Mouse (Mus musculus) E14TG2a.4 (cell line): Measurements from ENCODE around the gene Slc16a9.

Source experiments
- H3K27me3 ChIP-seq: 2 replicates; pipeline ENCODE4 v1.6.1; 2014; ENCODE audit warnings: low read length, control low read depth; ENCODE audit not compliant: insufficient read depth
- H3K36me3 ChIP-seq: 2 replicates; pipeline ENCODE4 v1.6.1; 2014; ENCODE audit warnings: low read length, control low read depth; ENCODE audit not compliant: insufficient read depth
- H3K4me1 ChIP-seq: replicated peaks from 2 replicates; pipeline ENCODE4 v1.6.1; 2014; ENCODE audit warnings: low read depth, low read length, control low read depth
- H3K4me3 ChIP-seq: replicated peaks from 2 replicates; pipeline ENCODE4 v1.5.1; 2014; ENCODE audit warnings: mild to moderate bottlenecking, low read length
- H3K9me3 ChIP-seq: 2 replicates; pipeline ENCODE4 v1.6.1; 2014; ENCODE audit warnings: low read length, control low read depth
- CTCF ChIP-seq: conservative IDR thresholded peaks from 2 replicates; pipeline ENCODE4 v1.5.1; 2014; ENCODE audit warnings: low read length
- NANOG ChIP-seq: IDR thresholded peaks from 2 replicates; pipeline ENCODE4 v1.6.1; 2014; ENCODE audit warnings: borderline replicate concordance, low read length, mixed read lengths
- POU5F1 ChIP-seq: IDR thresholded peaks from 2 replicates; pipeline ENCODE4 v1.6.1; 2014; ENCODE audit warnings: low read length, borderline replicate concordance

Slc16a9 gene

DNA sequence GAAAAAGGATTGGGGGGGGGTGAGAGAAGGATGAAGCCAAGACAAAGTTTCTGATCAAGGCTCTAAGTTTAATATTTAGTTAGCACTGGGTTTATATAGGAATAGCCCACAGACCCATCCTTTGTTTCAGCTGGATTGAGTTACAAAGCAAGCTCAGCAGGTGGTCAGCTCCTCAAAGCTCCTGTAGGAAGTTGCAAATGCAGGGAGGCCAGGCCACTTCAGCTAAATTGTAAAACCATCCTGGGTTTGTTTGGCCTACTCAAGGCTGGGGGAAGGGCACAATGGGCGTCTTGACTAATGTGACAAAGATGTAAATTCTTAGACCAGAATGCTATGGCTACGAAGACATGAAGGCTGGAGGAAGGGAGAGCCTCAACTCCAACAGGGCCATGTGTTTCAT, 80.6 kb downstream of the Slc16a9 start:
- TF ChIP-seq POU5F1 (no peak), NANOG (peak; percentile 76)
- Histone ChIP-seq H3K36me3 (no peaks in the 10 kb centered on the region), H3K27me3 (no peaks in the 10 kb centered on the region), H3K9me3 (peaks cover 42% of the 10 kb centered on the region), H3K4me3 (no peak overlapping the region), H3K4me1 (peaks cover 26% of the 10 kb centered on the region)

GRCm38 (mm10) chr10:70327331-70327730, 82.4 kb downstream of the Slc16a9 start:
- peaks cover 46% of the 10 kb centered on the region for H3K9me3 ChIP-seq
- TF ChIP-seq POU5F1 (no peak), CTCF (no peak), NANOG (no peak)
- no peak overlapping the region for H3K4me3 ChIP-seq
- no peaks in the 10 kb centered on the region for H3K36me3 ChIP-seq
- H3K27me3 ChIP-seq: no peaks in the 10 kb centered on the region
- H3K4me1 ChIP-seq: peaks cover 26% of the 10 kb centered on the region

DNA sequence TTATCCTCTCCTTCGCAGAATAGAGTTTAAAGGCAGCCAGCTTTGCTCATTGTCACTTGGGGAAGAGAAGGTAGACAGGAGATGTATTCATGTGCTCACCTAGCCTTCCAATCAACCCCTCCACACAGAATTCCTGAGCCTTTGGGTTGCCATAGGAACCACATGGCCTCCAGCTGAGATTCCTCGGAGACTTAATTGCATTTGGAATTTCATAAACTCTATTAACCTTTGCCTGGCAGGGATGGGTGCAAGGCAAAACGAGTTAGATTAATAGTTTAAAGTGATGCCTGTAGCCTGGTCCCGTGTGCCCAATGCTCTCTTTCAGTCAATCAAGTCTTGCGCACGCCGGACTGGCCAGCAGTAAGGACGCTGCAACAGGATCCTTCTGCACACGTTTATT, 83.2 kb downstream of the Slc16a9 start:
- no peaks in the 10 kb centered on the region for H3K27me3 ChIP-seq
- H3K36me3 ChIP-seq: no peaks in the 10 kb centered on the region
- no peak overlapping the region for H3K4me3 ChIP-seq
- TF ChIP-seq POU5F1 (no peak), CTCF (no peak), NANOG (no peak)
- H3K9me3 ChIP-seq: peaks cover 39% of the 10 kb centered on the region
- peaks cover 23% of the 10 kb centered on the region for H3K4me1 ChIP-seq
